Mouse (Mus musculus) hindbrain, embryonic 11.5 days (tissue): ENCODE results near the gene Eif6. TPM values are rescaled to one million over a fixed set of nuclear protein-coding genes. Genes with fewer than 3 reads are reported as not detected.
A peak's percentile ranks its signal among the peaks of the same experiment; 100 is the strongest.
"Not testable (repeated sequence)": the region's sequence is repeated elsewhere in the genome, so short reads cannot be mapped to it uniquely, and the experiment has no call there.

Source experiments
- ATAC-seq: fragments of 200-750 bp; cut with Nextera tagmentation; 2 replicates; pipeline ENCODE4 v1.8.0; 2017; ENCODE audit warnings: mild to moderate bottlenecking, moderate TSS enrichment, moderate library complexity; ENCODE audit not compliant: low FRiP score
- DNase-seq: peaks from one replicate; pipeline ENCODE4 v3.0.0-alpha.2; 2015; ENCODE audit warnings: low spot score
- H3K27ac ChIP-seq: fragments of 300-500 bp; sonication (generic); 2 replicates; pipeline ENCODE4 v1.5.1; 2014; ENCODE audit warnings: mild to moderate bottlenecking, low read depth, low read length
- H3K27me3 ChIP-seq: fragments of 300-500 bp; sonication (generic); 2 replicates; pipeline ENCODE4 v1.6.1; 2014; ENCODE audit warnings: mild to moderate bottlenecking, low read length, moderate library complexity, mixed read lengths; ENCODE audit not compliant: control insufficient read depth, insufficient read depth
- H3K36me3 ChIP-seq: fragments of 300-500 bp; sonication (generic); 2 replicates; pipeline ENCODE4 v1.6.1; 2014; ENCODE audit warnings: mild to moderate bottlenecking, low read length, moderate library complexity, mixed read lengths; ENCODE audit not compliant: control insufficient read depth, insufficient read depth
- H3K4me1 ChIP-seq: fragments of 300-500 bp; sonication (generic); replicated peaks from 2 replicates; pipeline ENCODE4 v1.6.1; 2014; ENCODE audit warnings: low read length, mixed read lengths; ENCODE audit not compliant: control insufficient read depth, insufficient read depth
- H3K4me2 ChIP-seq: fragments of 300-500 bp; sonication (generic); replicated peaks from 2 replicates; pipeline ENCODE4 v1.6.1; 2014; ENCODE audit warnings: mild to moderate bottlenecking, low read depth, low read length
- H3K4me3 ChIP-seq: fragments of 300-500 bp; sonication (generic); 2 replicates; pipeline ENCODE4 v1.5.1; 2014; ENCODE audit warnings: low read depth, low read length
- H3K9ac ChIP-seq: fragments of 300-500 bp; sonication (generic); 2 replicates; pipeline ENCODE4 v1.6.1; 2014; ENCODE audit warnings: low read depth, low read length
- H3K9me3 ChIP-seq: fragments of 300-500 bp; sonication (generic); 2 replicates; pipeline ENCODE4 v1.6.1; 2016; ENCODE audit warnings: low read length; ENCODE audit not compliant: control insufficient read depth
- WGBS: fragments of 180-500 bp; shearing (Covaris S2); extraction: QIAGEN DNeasy Blood & Tissue Kit; methylation state at CpG from one replicate; pipeline ENCODE4 v1.1.7; 2014; 5-methylcytosine and 5-hydroxymethylcytosine counted together
- polyA plus RNA-seq: library from polyadenylated mRNA; unstranded; fragments of >200 nt; fragmentation: Nextera tagmentation; extraction: Ambion mirVana; gene quantifications from 2 replicates; pipeline ENCODE4 v1.2.1, GENCODE M21; 2014

Eif6 gene
- polyA plus RNA-seq, 1 experiment from 2014 or later, result 193 TPM

DNA sequence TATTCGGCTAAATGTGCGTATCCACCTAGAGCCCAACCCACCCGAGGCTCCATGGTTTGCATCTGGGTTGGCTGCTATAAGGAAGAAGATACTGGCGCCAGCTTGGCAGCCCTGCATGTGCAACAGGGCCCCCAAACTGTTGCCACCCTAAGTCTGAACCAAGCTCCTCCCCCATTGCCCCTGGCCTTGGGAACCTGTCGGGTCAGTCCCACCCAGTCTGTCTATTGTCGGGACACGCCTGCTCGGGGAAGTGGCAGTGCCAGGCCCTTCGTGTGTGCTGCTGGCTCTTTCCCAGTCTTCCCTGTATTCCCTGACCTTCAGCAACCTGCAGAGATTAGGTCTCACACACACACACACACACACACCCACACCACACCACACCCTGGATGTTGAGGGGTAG, 8.0 kb upstream of the Eif6 start, which contains the start of gene Fam83c:
Fam83c (minus strand) TSS at position 123 of the 400 bp plus-strand sequence.
- DNase-seq, result no peak
- no peaks in the 10 kb centered on the region for H3K4me1 ChIP-seq
- H3K4me3 ChIP-seq, result no peak within 1 kb of the TSS
- no peaks in the 10 kb centered on the region for H3K36me3 ChIP-seq
- H3K27me3 ChIP-seq, result no peaks in the 10 kb centered on the region
- 60% methylated on average over 9 of the region's 9 CpGs for WGBS
- no peak for ATAC-seq
- no peak within 1 kb of the TSS for H3K27ac ChIP-seq
- no peak within 1 kb of the TSS for H3K4me2 ChIP-seq
- no peak within 1 kb of the TSS for H3K9ac ChIP-seq
- no peaks in the 10 kb centered on the region for H3K9me3 ChIP-seq

- H3K4me2 ChIP-seq, H3K4me1 ChIP-seq, H3K27ac ChIP-seq, H3K9ac ChIP-seq, ATAC-seq, H3K9me3 ChIP-seq, H3K36me3 ChIP-seq, H3K27me3 ChIP-seq, H3K4me3 ChIP-seq, DNase-seq: not testable (repeated sequence)
- 76% methylated on average over 1 of the region's 1 CpGs for WGBS
These were observed 5.4 kb upstream of the Eif6 start for GRCm38 (mm10) chr2:155832087-155832486.

GRCm38 (mm10) chr2:155831302-155831701, 4.6 kb upstream of the Eif6 start:
- H3K27ac ChIP-seq, result no peak overlapping the region
- no peak overlapping the region for H3K4me3 ChIP-seq
- H3K9ac ChIP-seq, result no peak overlapping the region
- ATAC-seq, result no peak
- WGBS, result 65% methylated on average over 9 of the region's 9 CpGs
- peaks cover 3% of the 10 kb centered on the region for H3K4me1 ChIP-seq
- H3K36me3 ChIP-seq, result no peaks in the 10 kb centered on the region
- no peak overlapping the region for H3K4me2 ChIP-seq
- H3K27me3 ChIP-seq, result no peaks in the 10 kb centered on the region
- DNase-seq, result peak; percentile 20
- no peaks in the 10 kb centered on the region for H3K9me3 ChIP-seq

DNA sequence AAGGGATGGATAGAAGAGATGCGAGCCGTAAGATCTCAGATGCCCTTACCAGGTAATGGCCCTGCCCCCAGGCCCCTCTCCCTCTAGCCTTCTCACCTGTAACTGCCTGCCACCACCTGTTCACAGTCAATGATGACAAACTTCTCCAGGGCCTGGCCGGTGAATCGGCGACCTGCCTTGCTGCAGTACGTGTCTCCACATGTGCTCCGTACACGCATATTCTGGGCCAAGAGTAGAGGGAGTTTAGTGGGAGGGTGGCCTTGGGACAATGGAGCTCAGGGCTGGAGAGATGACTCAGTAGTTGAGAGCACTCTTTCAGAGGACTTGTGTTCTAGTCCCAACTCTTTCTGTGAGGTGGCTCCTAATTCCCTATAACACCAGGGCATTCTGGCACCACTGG, 4.1 kb upstream of the Eif6 start:
- DNase-seq (no peak), ATAC-seq (no peak)
- H3K27me3 ChIP-seq, result no peaks in the 10 kb centered on the region
- 93% methylated on average over 8 of the region's 8 CpGs for whole genome bisulfite sequencing
- no peak overlapping the region for H3K4me3 ChIP-seq
- H3K4me1 ChIP-seq, result peaks cover 3% of the 10 kb centered on the region
- H3K27ac ChIP-seq, result no peak overlapping the region
- H3K9me3 ChIP-seq, result no peaks in the 10 kb centered on the region
- no peak overlapping the region for H3K9ac ChIP-seq
- no peak overlapping the region for H3K4me2 ChIP-seq
- H3K36me3 ChIP-seq, result no peaks in the 10 kb centered on the region

GRCm38 (mm10) chr2:155825904-155826629, 658 bp downstream of the Eif6 start:
- DNase-seq, result no peak
- peak; percentile 21 for ATAC-seq
- 2% methylated on average over 52 of the region's 52 CpGs for WGBS

DNA sequence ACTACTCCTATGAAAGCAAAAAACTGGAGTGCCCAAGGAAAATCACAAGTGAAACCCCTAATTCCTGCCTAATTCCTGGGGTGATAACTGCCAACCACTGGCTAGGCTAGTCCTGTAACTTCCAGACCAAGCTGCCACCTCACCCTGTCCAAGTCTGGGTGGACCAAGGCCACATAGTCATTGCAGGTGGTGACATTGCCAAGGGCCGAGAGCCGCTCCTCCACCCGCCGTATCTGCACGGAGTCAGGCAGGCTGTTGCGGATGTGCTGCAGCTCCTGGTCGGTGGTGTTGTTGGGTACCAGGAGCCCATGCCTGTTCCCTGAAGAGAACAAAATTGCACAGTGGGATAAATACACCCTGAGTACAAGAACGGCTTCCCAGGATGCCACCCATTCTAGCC, 3.0 kb downstream of the Eif6 start:
- no peak overlapping the region for H3K4me2 ChIP-seq
- H3K36me3 ChIP-seq, result peaks cover 10% of the 10 kb centered on the region
- no peak overlapping the region for H3K27ac ChIP-seq
- peaks cover 3% of the 10 kb centered on the region for H3K4me1 ChIP-seq
- DNase-seq, result no peak
- 100% methylated on average over 8 of the region's 8 CpGs for WGBS
- no peak overlapping the region for H3K9ac ChIP-seq
- ATAC-seq, result no peak
- no peak overlapping the region for H3K4me3 ChIP-seq
- H3K27me3 ChIP-seq, result no peaks in the 10 kb centered on the region
- H3K9me3 ChIP-seq, result no peaks in the 10 kb centered on the region

More at GRCm38 (mm10) chr2:155825904-155826629, 658 bp downstream of the Eif6 start:
- H3K27ac ChIP-seq, result peak overlapping the region; percentile 74
- H3K4me3 ChIP-seq, result peak overlapping the region; percentile 97
- peak overlapping the region; percentile 90 for H3K4me2 ChIP-seq
- no peaks in the 10 kb centered on the region for H3K9me3 ChIP-seq
- peaks cover 6% of the 10 kb centered on the region for H3K36me3 ChIP-seq
- H3K27me3 ChIP-seq, result no peaks in the 10 kb centered on the region
- H3K9ac ChIP-seq, result peak overlapping the region; percentile 84
- H3K4me1 ChIP-seq, result peaks cover 3% of the 10 kb centered on the region

DNA sequence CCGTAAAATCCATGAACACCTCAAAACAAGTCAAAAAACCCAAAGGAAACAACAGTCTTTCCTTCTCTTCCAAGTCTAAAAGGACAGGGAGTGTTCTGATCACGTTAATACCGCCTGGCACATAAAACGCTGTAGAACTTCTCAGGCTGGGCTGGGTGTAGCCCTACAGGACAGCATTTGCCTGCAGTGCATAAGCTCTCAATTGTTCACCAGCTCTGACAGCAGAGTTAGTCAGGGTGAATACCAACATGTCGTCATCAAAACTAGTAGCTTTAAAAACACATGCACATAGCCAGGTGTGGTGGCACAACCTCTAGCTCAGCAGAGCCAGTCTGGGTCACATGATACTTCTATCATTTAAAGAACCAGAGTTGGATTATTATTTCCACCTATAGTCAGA, 5.9 kb downstream of the Eif6 start:
- ATAC-seq, result no peak
- Histone ChIP-seq H3K9ac (no peak overlapping the region), H3K36me3 (peaks cover 10% of the 10 kb centered on the region), H3K27ac (no peak overlapping the region), H3K4me2 (no peak overlapping the region), H3K4me1 (no peaks in the 10 kb centered on the region), H3K9me3 (no peaks in the 10 kb centered on the region), H3K4me3 (no peak overlapping the region), H3K27me3 (no peaks in the 10 kb centered on the region)
- WGBS, result 92% methylated on average over 5 of the region's 5 CpGs
- no peak for DNase-seq

- H3K36me3 ChIP-seq, result peaks cover 10% of the 10 kb centered on the region
- ATAC-seq, result peak; percentile 46; the same call in 1 of the 2 replicates
- no peaks in the 10 kb centered on the region for H3K4me1 ChIP-seq
- no peak for DNase-seq
- 64% methylated on average over 6 of the region's 6 CpGs for WGBS
- H3K27ac ChIP-seq, result peak overlapping the region; percentile 58
- no peaks in the 10 kb centered on the region for H3K9me3 ChIP-seq
- peak overlapping the region; percentile 51; the same call in 1 of the 2 replicates for H3K4me3 ChIP-seq
- no peaks in the 10 kb centered on the region for H3K27me3 ChIP-seq
- H3K9ac ChIP-seq, result peak overlapping the region; percentile 75
- H3K4me2 ChIP-seq, result peak overlapping the region; percentile 81; the same call in 1 of the 2 replicates
These were observed 7.1 kb downstream of the Eif6 start for GRCm38 (mm10) chr2:155819449-155820251.

DNA sequence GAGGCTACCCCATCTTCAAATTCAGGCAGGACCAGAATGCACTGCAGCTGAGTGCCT, 7.5 kb downstream of the Eif6 start, which contains the start of gene BC029722:
BC029722 (minus strand) TSS at position 35 of the 57 bp plus-strand sequence.
- ATAC-seq, result no peak
- Histone ChIP-seq H3K4me2 (peak within 1 kb of the TSS; percentile 81), H3K27me3 (no peaks in the 10 kb centered on the region), H3K36me3 (peaks cover 10% of the 10 kb centered on the region), H3K9ac (peak within 1 kb of the TSS; percentile 75), H3K9me3 (no peaks in the 10 kb centered on the region), H3K4me1 (no peaks in the 10 kb centered on the region), H3K4me3 (peak within 1 kb of the TSS; percentile 51), H3K27ac (peak within 1 kb of the TSS; percentile 58)
- no peak for DNase-seq
